Mouse (Mus musculus) T-cell, adult 2 months (primary cell): ENCODE results near the gene Ccdc117.
"Not testable (repeated sequence)": the region's sequence is repeated elsewhere in the genome, so short reads cannot be mapped to it uniquely, and the experiment has no call there.

Source experiments
- DNase-seq: peaks from one replicate; pipeline ENCODE4 v3.0.0; 2022; ENCODE audit warnings: low spot score

Gene Ccdc117

GRCm38 (mm10) chr11:5541799-5542481 is at the start of gene Ccdc117:
Ccdc117 (minus strand) TSS chr11:5542187.
- peak; percentile 83 for DNase-seq

- DNase-seq: peak; percentile 6
Observed at GRCm38 (mm10) chr11:5575046-5575445, 33.1 kb upstream of the Ccdc117 start.

GRCm38 (mm10) chr11:5573821-5574220 is 31.8 kb upstream of the Ccdc117 start:
- no peak for DNase-seq

GRCm38 (mm10) chr11:5571856-5572255 is 29.9 kb upstream of the Ccdc117 start:
- DNase-seq: no peak

- no peak for DNase-seq
Observed at GRCm38 (mm10) chr11:5569474-5569873, 27.5 kb upstream of the Ccdc117 start, which contains the start of gene Ankrd36. Ankrd36 (plus strand) TSS chr11:5569684.

GRCm38 (mm10) chr11:5568082-5568481 is 26.1 kb upstream of the Ccdc117 start:
- no peak for DNase-seq

GRCm38 (mm10) chr11:5567654-5568053 is 25.7 kb upstream of the Ccdc117 start:
- no peak for DNase-seq

GRCm38 (mm10) chr11:5566506-5566905 is 24.5 kb upstream of the Ccdc117 start:
- no peak for DNase-seq

- no peak for DNase-seq
Observed at GRCm38 (mm10) chr11:5565596-5565995, 23.6 kb upstream of the Ccdc117 start.

- DNase-seq: no peak
Observed at GRCm38 (mm10) chr11:5563898-5564297, 21.9 kb upstream of the Ccdc117 start.

- DNase-seq: no peak
Observed at GRCm38 (mm10) chr11:5562625-5563268, 20.8 kb upstream of the Ccdc117 start.

- DNase-seq: no peak
Observed at GRCm38 (mm10) chr11:5560273-5560672, 18.3 kb upstream of the Ccdc117 start.

- DNase-seq: no peak
Observed at GRCm38 (mm10) chr11:5551931-5552330, 9.9 kb upstream of the Ccdc117 start.

GRCm38 (mm10) chr11:5551430-5551829 is 9.4 kb upstream of the Ccdc117 start:
- no peak for DNase-seq

GRCm38 (mm10) chr11:5546693-5547092 is 4.7 kb upstream of the Ccdc117 start:
- DNase-seq: no peak

GRCm38 (mm10) chr11:5545457-5545856 is 3.5 kb upstream of the Ccdc117 start:
- no peak for DNase-seq

GRCm38 (mm10) chr11:5544709-5545108 is 2.7 kb upstream of the Ccdc117 start:
- DNase-seq: not testable (repeated sequence)

- DNase-seq: no peak
Observed at GRCm38 (mm10) chr11:5543281-5543680, 1.3 kb upstream of the Ccdc117 start.

- no peak for DNase-seq
Observed at GRCm38 (mm10) chr11:5542482-5543185, 647 bp upstream of the Ccdc117 start.

GRCm38 (mm10) chr11:5541230-5541798 is 673 bp downstream of the Ccdc117 start:
- DNase-seq: peak; percentile 43

GRCm38 (mm10) chr11:5540331-5540730 is 1.7 kb downstream of the Ccdc117 start:
- DNase-seq: no peak

- DNase-seq: not testable (repeated sequence)
Observed at GRCm38 (mm10) chr11:5537454-5537853, 4.5 kb downstream of the Ccdc117 start.

GRCm38 (mm10) chr11:5533108-5533507 is 8.9 kb downstream of the Ccdc117 start:
- no peak for DNase-seq
